Mouse (Mus musculus) embryonic fibroblast, embryonic 13.5 days (primary cell): ENCODE measurements around the gene Gfra1.

Experiments used
- CTCF ChIP-seq: IDR thresholded peaks from 2 replicates; pipeline ENCODE4 v1.5.1; 2011; ENCODE audit warnings: mild to moderate bottlenecking, control low read depth, low read length, moderate library complexity, borderline replicate concordance; ENCODE audit not compliant: insufficient read depth
- POLR2A ChIP-seq: IDR thresholded peaks from 2 replicates; pipeline ENCODE4 v1.6.1; 2011; ENCODE audit warnings: low read depth, mild to moderate bottlenecking, control low read depth, low read length, moderate library complexity

DNA sequence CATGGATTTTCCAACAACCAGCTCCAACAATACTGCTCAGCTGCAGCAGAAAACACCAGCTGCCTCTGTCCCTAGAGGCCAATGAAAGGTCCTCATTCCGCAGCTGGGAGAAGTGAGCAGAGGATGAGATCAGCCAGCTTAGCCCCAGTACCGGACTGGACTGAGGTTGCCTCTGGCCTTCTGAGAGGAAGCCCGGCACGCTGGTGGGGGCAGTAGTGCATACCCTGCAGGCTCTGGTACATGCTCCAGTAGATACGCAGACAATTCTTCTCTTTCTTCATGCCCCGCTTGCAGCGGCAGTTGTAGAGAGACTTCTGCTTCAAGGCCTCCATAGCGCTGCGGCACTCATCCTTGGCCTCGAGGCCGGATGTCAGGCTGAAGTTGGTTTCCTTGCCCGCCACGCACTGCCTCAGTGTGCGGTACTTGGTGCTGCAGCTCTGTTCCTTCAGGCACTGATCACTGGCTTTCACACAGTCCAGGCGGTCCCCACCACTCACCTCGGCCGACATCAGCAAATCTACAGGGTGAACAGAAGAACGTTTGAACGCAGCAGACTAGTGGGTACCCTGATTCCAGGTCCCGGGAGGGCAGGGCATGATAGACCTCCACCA lies 2.7 kb downstream of the Gfra1 start:
- no peak for TF ChIP-seq CTCF
- TF ChIP-seq POLR2A, result no peak
